Mouse (Mus musculus) mesoderm, embryonic 11.5 days (tissue): Measurements from ENCODE around the gene Sds.

ENCODE experiments used
- DNase-seq: peaks from one replicate; pipeline ENCODE4 v3.0.0-alpha.2; 2012; ENCODE audit warnings: low read depth, low spot score

Sds gene

DNA sequence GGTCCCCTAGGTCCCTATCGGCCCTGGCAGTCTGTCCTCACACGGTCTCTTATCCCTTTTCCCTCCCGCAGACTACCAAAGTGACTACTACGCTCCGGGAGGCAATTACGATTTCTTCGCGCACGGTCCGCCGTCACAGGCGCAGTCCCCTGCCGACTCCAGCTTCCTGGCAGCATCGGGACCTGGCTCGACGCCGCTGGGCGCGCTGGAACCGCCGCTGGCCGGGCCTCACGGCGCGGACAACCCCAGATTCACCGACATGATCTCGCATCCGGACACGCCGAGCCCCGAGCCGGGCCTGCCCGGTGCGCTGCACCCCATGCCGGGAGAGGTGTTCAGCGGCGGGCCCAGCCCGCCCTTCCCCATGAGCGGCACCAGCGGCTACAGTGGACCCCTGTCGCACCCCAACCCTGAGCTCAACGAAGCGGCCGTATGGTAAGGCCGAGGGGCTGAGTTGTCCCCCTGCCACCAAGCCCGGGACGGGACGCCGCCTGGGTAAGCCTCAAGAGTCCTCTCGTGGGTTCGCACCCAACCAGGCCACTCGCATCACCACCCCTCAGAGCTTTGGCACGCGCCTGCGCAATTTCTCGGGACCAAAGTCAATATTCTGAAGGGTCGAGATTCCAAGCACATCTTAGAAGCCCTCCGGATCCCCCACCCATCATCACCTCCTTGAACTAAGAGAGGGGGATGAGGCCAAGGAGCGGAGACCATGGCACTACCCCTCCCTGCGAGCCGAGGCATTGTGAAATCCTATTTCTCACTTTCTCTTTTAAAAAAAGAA is 36.2 kb upstream of the Sds start:
- DNase-seq: no peak

DNA sequence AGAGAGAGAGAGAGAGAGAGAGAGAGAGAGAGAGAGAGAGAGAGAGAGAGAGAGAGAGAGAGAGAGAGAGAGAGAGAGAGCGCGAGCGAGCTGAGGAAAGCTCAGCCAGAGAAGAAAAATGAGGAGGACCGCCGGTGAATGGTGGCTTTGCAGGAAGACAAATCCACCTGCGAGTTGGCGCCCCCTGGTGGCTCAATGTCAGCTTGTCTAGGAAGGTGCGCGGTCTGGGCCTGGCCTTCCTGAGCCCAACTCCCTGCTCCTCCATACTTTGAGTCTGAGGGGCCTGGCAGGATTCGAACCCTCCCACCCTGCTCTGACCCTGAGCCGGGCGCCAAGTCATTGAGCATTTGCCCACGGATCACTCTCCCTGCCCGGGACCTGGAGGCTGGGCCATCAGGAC is 35.6 kb upstream of the Sds start:
- peak; percentile 93 for DNase-seq

GRCm38 (mm10) chr5:120447305-120447704 is 29.0 kb upstream of the Sds start:
- DNase-seq: no peak

- DNase-seq: no peak
These were observed 21.5 kb upstream of the Sds start for GRCm38 (mm10) chr5:120454756-120455337.

- DNase-seq: no peak
These were observed 20.1 kb upstream of the Sds start for GRCm38 (mm10) chr5:120456253-120456652.

DNA sequence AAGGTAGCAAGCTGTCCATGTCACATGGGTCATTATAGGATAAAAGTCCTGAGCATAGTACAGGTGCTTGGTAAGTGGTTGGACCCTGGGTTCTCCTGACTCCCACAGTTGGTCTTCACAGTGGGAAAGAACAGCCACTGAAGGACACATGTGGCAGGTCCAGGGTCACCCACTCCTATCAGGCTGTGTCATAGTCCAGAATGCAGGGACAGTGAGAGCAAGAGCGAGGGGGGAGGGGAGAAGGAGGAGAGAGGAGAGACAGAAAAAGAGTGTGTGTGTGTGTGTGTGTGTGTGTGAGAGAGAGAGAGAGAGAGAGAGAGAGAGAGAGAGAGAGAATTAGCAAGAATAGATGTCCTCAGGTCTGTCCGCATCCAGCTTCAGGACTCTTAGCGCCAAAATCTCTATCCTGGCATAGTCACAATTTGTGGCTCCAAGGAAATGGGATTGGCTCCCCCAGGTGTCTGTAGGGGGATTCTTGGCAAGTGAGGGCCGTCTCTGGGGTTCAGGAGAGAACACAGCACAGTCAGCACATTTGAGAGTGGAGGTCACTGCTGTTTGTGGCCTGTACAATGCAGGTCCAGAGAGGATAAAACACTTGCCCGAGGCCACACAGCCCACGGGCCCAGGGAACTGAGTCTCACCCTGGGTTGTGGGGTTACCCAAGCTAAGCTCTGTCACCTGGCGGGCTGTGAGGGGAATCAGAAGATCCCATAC is 19.3 kb upstream of the Sds start:
- no peak for DNase-seq

GRCm38 (mm10) chr5:120457628-120458027 is 18.7 kb upstream of the Sds start:
- DNase-seq: peak; percentile 90

DNA sequence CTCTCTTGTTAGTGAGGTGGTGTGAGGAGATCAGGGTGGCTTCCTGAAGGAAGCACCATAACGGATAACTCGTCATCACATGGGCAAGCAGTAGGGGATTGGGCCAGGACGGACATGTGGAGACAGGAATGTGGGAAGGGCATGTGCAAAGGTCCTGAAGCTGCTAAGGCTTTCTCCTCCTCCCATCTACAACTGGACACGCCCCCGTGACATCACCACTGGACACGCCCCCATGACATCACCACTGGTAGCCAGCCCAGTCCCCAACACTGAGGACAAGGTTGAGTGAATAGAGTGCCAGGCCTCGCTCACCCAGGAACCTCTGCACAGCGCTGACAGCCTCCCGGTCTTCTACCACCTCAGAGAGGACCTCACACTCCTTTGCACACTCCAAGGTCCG is 17.2 kb upstream of the Sds start:
- DNase-seq: no peak

- no peak for DNase-seq
These were observed 14.4 kb upstream of the Sds start for GRCm38 (mm10) chr5:120461902-120462301.

DNA sequence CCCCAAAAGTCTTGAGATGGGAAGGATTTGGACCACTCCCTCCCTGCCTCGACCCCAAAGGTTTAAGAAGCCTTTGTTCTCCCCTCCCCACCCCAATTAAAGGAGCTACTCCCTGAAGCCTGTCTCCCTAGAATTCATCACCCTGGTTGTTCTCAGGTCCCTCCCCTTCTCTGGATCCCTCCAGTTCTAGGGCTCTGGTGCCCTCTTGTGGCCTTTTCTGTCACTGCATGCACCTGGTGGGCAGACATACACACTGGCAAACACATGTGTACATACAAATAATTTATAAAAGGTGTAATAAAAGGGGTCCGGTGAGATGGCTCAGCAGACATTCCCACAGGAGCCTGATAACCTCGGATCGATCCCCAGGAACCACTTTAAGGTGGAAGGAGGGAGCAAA is 12.0 kb upstream of the Sds start:
- peak; percentile 35 for DNase-seq

DNA sequence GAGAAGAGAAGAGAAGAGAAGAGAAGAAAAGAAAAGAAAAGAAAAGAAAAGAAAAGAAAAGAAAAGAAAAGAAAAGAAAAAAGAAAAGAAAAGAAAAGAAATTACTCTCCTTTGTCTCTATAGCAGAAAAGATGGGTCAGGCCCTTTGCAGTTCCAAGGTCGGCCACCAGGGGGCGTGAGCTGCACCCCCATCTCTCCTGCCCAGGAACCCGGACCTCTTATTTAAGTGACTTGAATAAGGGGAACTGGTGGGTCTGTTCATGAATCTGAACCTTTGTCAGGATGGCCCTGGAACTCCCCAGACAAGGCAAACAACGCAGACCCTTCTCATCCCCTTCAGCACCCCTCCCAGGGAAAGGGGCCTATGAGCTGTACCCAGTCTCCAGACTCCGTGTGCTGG is 11.3 kb upstream of the Sds start:
- no peak for DNase-seq

GRCm38 (mm10) chr5:120465860-120466259 is 10.5 kb upstream of the Sds start:
- DNase-seq: no peak

GRCm38 (mm10) chr5:120467026-120467425 is 9.3 kb upstream of the Sds start:
- DNase-seq: no peak

DNA sequence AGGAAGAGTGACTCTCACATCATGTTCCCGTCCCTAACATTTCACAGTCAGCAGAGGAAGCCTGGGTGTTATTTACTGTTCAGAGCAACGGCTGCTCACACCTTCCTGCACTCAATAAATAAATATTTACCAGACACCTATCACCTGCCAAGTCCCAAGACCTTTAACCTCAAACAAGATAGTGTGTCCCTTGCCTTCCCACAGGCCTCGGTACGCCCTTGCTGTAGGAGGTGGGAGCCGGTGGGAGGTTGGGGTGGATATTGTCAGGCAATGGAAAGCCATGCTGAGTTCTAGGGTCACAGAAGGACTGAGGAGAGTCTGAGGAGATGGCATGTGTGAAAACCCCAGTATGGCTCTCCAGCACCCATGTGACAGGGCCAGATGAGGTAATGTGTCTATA is 8.0 kb upstream of the Sds start:
- no peak for DNase-seq

- no peak for DNase-seq
These were observed 7.5 kb upstream of the Sds start for GRCm38 (mm10) chr5:120468830-120469229.

- no peak for DNase-seq
These were observed 4.8 kb upstream of the Sds start for GRCm38 (mm10) chr5:120471538-120471937.

DNA sequence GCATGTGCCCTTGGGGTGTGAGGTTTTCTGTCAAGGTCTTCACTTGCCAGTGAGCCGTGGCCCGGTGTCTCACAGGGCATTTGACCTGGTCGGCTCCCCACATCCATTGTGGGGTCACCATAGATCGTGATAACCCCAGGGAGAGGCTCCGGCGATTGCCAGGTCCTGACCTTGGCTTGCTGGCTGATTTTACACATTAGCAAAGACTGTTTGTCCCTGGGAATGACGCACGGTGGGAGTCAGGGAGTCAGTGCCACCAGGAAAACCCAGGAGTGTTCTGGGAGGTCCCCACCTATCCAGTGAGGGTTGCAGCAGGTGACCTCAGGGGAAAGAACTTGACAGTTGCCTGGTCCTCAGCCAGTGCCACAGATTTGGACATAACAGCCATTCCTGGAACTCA is 3.6 kb upstream of the Sds start, which contains the start of gene Sdsl:
Sdsl (minus strand) TSS at position 41 of the 400 bp plus-strand sequence.
- no peak for DNase-seq

DNA sequence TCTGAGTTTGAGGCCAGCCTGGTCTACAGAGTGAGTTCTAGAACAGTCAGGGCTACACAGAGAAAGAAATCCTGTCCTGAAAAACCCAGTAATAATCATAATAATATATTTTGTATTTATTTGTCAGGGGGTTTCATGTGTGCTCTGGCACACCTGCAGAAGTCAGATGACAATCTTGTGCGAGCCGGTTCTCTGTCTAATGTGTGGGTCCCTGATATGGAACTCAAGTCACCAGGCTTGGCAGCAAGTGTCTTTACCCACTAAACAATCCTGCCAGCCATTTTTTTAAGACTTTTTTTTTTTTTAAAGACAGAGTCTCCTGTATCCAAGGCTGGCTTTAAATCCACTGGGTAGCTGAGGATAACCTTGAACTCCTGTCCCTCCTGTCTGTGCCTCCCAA is 3.0 kb upstream of the Sds start:
- DNase-seq: no peak

DNA sequence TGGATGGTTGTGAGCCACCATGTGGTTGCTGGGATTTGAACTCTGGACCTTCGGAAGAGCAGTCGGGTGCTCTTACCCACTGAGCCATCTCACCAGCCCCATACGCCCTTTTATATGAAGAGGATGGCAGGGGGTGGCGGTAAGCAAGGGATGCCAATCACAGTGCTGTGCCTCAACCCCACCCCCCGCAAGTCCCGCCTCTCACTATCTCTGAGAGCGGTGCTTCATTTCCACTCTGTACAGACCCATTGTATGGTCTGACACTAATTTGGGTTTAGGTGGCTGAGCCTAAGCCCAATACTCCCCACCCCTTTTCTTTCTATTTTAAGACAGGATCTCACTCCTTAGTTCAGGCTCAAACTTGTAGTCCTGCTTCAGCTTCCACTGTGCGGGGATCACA is 465 bp upstream of the Sds start:
- no peak for DNase-seq

DNA sequence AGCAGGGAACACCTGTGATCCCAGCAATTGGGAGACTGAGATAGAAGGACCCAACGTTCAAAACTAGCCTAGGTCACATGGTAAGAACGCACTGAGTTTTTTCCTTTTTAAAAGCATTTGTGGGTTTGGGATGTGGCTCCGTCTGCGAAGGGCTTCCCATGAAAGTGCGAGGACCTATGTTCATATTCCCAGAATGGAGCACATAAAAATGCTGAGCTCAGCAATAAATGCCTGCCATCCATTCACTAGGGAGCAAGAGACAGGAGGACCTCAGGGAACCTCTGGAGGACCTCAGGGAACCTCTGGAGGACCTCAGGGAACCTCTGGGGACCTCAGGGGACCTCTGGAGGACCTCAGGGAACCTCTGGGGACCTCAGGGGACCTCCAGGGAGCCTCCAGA is 1.7 kb downstream of the Sds start:
- DNase-seq: no peak

- DNase-seq: no peak
These were observed 3.2 kb downstream of the Sds start for GRCm38 (mm10) chr5:120479538-120479937.

GRCm38 (mm10) chr5:120481205-120481604 is 4.9 kb downstream of the Sds start:
- DNase-seq: no peak

GRCm38 (mm10) chr5:120483399-120483798 is 7.1 kb downstream of the Sds start:
- no peak for DNase-seq
